11 mouse cellular contexts compared by ENCODE assay signal in genomic region chr4:139258621-139259301, GRCm38 (mm10). TPM values are rescaled to one million over a fixed set of nuclear protein-coding genes. Genes with fewer than 3 reads are reported as not detected.
DNase-seq lines count a peak whose midpoint lies in the region; TF ChIP-seq lines count a peak whose summit lies in the region.
"Had no signal": no experiment of that assay in that cellular context is flagged by ENCODE, and none has a peak within 500 bp of the region (broad histone marks: within the 10 kb centered on the region; RNA-seq: fewer than 3 reads in every experiment).

No protein-coding gene starts in this region.

- no peak for TF ChIP-seq POLR2A in embryonic fibroblast, embryonic 13.5 days (IDR thresholded peaks at IDR 0.05; ENCODE audit: low read depth, low read length)
- TF ChIP-seq POLR2A in lung, adult 2 months (IDR thresholded peaks at IDR 0.05; ENCODE audit: borderline replicate concordance, extremely low read depth, low read depth, low read length): no peak

- no peak overlapping the region for H3K4me3 ChIP-seq in left cerebral cortex, adult 2 months
- no peak overlapping the region for H3K4me3 ChIP-seq in embryonic fibroblast, embryonic 13.5 days (ENCODE audit: insufficient read depth, low read length)
- no peak overlapping the region for H3K4me3 ChIP-seq in lung, adult 2 months (replicated peaks; ENCODE audit: extremely low read depth, low read depth, low read length)
- H3K4me3 ChIP-seq: heart, adult 2 months had no signal

- no peak for DNase-seq in left cerebral cortex, adult 2 months (ENCODE audit: extremely low spot score in 1 of 2, low spot score in 2 of 2)
- no peak for DNase-seq in left cerebral cortex, adult 9 months (ENCODE audit: low spot score in 2 of 2)
- peak; percentile 51 for DNase-seq in lung, adult 2 months
- DNase-seq in splenic B cell, adult 2 months (ENCODE audit: low read depth, low spot score): peak; percentile 62
- no peak for DNase-seq in adrenal gland, postnatal 36 days
- no peak for DNase-seq in right cerebral cortex, postnatal 14 days
- DNase-seq in kidney, postnatal 25 days: no peak
- DNase-seq: cerebellum, postnatal 25 days; heart, adult 2 months; midbrain, embryonic 14.5 days had no signal

- 54% methylated on average over 6 of the region's 6 CpGs for WGBS in lung, adult 2 months

- H3K27ac ChIP-seq in left cerebral cortex, adult 2 months: peak overlapping the region; percentile 69
- peak overlapping the region; percentile 62 for H3K27ac ChIP-seq in embryonic fibroblast, embryonic 13.5 days (ENCODE audit: insufficient read depth, low read length)
- H3K27ac ChIP-seq: heart, adult 2 months had no signal

- H3K27me3 ChIP-seq in splenic B cell, adult 2 months (ENCODE audit: control insufficient read depth, insufficient read depth, low read length, poor library complexity, severe bottlenecking): no peaks in the 10 kb centered on the region

- H3K36me3 ChIP-seq in splenic B cell, adult 2 months (ENCODE audit: control insufficient read depth, insufficient read depth, low read length, poor library complexity, severe bottlenecking): peaks cover 12% of the 10 kb centered on the region

- intact Hi-C loops in left cerebral cortex, adult 2 months (cut with DNase I): no loop called here

- no peak for TF ChIP-seq CTCF in left cerebral cortex, adult 2 months (IDR thresholded peaks at IDR 0.05)
- no peak for TF ChIP-seq CTCF in embryonic fibroblast, embryonic 13.5 days (IDR thresholded peaks at IDR 0.05; ENCODE audit: borderline replicate concordance, insufficient read depth, low read length)
- TF ChIP-seq CTCF in lung, adult 2 months (IDR thresholded peaks at IDR 0.05; ENCODE audit: insufficient read depth, low read length): no peak

- peaks cover 25% of the 10 kb centered on the region for H3K4me1 ChIP-seq in embryonic fibroblast, embryonic 13.5 days (ENCODE audit: control insufficient read depth, insufficient read depth, low read length)
- peaks cover 5% of the 10 kb centered on the region; the same call in 1 of the 2 replicates for H3K4me1 ChIP-seq in lung, adult 2 months (ENCODE audit: control insufficient read depth, insufficient read depth, low read length)

RNA-seq across cellular contexts. Expression of gene Pqlc2, which starts 51.7 kb away (rescaled TPM):
- total RNA-seq in left cerebral cortex, adult 2 months (2021): 10 to 100 TPM; 13.3 to 13.9 TPM
- 11.3 and 12.3 TPM in 2 replicates for polyA plus RNA-seq in embryonic fibroblast, embryonic 13.5 days (2011; ENCODE audit: insufficient read length, low read depth, missing spikeins)
- 28.1 and 34.0 TPM in 2 replicates for polyA plus RNA-seq in lung, adult 2 months (2012; rRNA removed)
- 1 to 10 TPM; 7.9 to 9.4 TPM for total RNA-seq in adrenal gland, postnatal 36 days (2021)

RNA-seq across cellular contexts. Expression of gene Akr7a5, which starts 51.8 kb away (rescaled TPM):
- total RNA-seq in left cerebral cortex, adult 2 months (2021): 10 to 100 TPM; 27.2 to 27.9 TPM
- 17.1 and 18.1 TPM in 2 replicates for polyA plus RNA-seq in embryonic fibroblast, embryonic 13.5 days (2011; ENCODE audit: insufficient read length, low read depth, missing spikeins)
- 30.9 and 32.4 TPM in 2 replicates for polyA plus RNA-seq in lung, adult 2 months (2012; rRNA removed)
- 10 to 100 TPM; 65.8 to 69.2 TPM for total RNA-seq in adrenal gland, postnatal 36 days (2021)

Comparison
In these comparisons a context has a peak if more than half of its experiments do, and no peak if none do; other contexts are left out.
1. DNase-seq: peak in lung, adult 2 months (single experiment) and splenic B cell, adult 2 months (single experiment); none in left cerebral cortex, adult 2 months (0 of 2), left cerebral cortex, adult 9 months (0 of 2), adrenal gland, postnatal 36 days (0 of 2), right cerebral cortex, postnatal 14 days (single experiment) and kidney, postnatal 25 days (0 of 2).